Mouse (Mus musculus): ENCODE data around the gene Sirt2. TPM values are rescaled to one million over a fixed set of nuclear protein-coding genes. Genes with fewer than 3 reads are reported as not detected.

The Sirt2 gene
- polyA plus RNA-seq, 1 experiment from 2014 or later: 25.1 TPM

DNA sequence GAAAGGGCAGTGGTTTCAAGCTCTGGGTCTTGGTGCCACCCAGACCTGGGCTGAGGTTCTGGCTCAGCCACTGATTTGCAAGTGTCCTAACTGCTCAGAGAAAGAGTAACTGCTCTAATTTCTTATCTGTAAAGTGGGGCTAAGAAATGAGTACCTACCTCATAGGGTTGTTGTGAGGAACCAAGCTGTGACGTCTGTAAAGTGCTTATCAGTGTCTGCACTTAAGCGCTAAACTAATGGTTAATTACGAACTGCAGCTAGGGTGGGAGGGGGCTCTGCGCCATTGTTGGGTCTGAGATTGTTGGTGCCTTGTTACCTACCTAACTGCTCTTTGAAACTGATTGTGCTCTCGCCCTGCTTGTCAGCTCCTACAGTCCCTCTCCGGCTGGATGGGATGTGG lies 51.0 kb downstream of the Sirt2 start:
- DNase-seq: no peak
- no peaks in the 10 kb centered on the region for H3K9me3 ChIP-seq (replicated peaks)
- 0 out of 2 replicates have a peak overlapping the region, but pooled peaks have one; percentile 10 for H3K9ac ChIP-seq
- 57% methylated on average over 6 of the region's 6 CpGs for WGBS (ENCODE audit: insufficient replicate concordance)
- ATAC-seq (ENCODE audit: low read depth): no peak
- H3K4me2 ChIP-seq: no peak overlapping the region
- H3K4me3 ChIP-seq (replicated peaks): no peak overlapping the region
- H3K4me1 ChIP-seq (replicated peaks): peaks cover 95% of the 10 kb centered on the region
- no peak overlapping the region for H3K27ac ChIP-seq
- H3K36me3 ChIP-seq: peaks cover 100% of the 10 kb centered on the region
- no peaks in the 10 kb centered on the region for H3K27me3 ChIP-seq

DNA sequence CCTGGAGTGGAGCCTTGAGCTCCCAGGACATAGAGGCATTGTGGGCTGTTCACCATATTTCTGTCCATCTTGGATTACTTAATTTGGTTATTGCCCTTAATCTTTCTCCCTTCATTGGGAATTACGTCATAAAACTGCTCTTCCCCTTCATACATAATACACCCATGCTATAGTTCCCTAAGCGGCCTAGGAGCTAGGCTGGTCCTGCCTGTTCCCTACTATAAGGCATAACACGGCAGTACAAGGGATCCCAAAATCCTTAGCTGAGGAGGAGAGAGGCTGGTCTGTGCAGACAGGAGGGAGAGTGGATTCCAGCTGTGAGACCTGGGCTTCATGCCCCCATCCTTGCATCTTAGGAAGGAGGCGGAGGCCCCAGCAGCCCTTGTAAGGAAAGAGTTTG lies 51.4 kb downstream of the Sirt2 start:
- peak overlapping the region; percentile 6; the same call in 1 of the 2 replicates for H3K4me2 ChIP-seq

DNA sequence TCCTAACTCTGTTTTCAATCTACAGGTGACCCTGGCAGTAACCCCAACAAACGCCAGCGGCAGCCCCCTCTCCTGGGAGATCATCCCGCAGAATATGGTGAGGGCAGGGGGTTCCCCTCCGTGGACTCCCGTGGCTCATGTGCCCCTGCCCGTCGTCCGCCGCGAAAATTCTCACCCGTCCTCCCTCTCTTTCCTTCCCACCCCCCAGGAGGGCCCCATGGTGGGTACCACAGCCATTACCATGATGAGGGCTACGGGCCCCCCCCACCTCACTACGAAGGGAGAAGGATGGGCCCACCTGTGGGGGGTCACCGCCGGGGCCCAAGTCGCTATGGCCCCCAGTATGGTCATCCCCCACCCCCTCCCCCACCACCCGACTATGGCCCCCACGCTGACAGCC lies 51.9 kb downstream of the Sirt2 start:
- no peak for DNase-seq
- Histone ChIP-seq H3K27me3 (no peaks in the 10 kb centered on the region), H3K27ac (peak overlapping the region; percentile 13; the same call in 1 of the 2 replicates), H3K9ac (no peak overlapping the region), H3K4me1 (replicated peaks) (peaks cover 95% of the 10 kb centered on the region), H3K9me3 (replicated peaks) (no peaks in the 10 kb centered on the region), H3K4me2 (peak overlapping the region; percentile 6; the same call in 1 of the 2 replicates), H3K4me3 (replicated peaks) (no peak overlapping the region), H3K36me3 (peaks cover 97% of the 10 kb centered on the region)
- 88% methylated on average over 18 of the region's 18 CpGs for WGBS (ENCODE audit: insufficient replicate concordance)
- ATAC-seq (ENCODE audit: low read depth): no peak

More for the DNA sequence above, 51.4 kb downstream of the Sirt2 start:
- WGBS (ENCODE audit: insufficient replicate concordance): 89% methylated on average over 4 of the region's 4 CpGs
- H3K9ac ChIP-seq: 0 out of 2 replicates have a peak overlapping the region, but pooled peaks have one; percentile 10
- H3K27me3 ChIP-seq: no peaks in the 10 kb centered on the region
- H3K4me3 ChIP-seq (replicated peaks): no peak overlapping the region
- H3K9me3 ChIP-seq (replicated peaks): no peaks in the 10 kb centered on the region
- H3K36me3 ChIP-seq: peaks cover 100% of the 10 kb centered on the region
- H3K4me1 ChIP-seq (replicated peaks): peaks cover 95% of the 10 kb centered on the region
- DNase-seq (no peak), ATAC-seq (ENCODE audit: low read depth) (no peak)
- H3K27ac ChIP-seq: 0 out of 2 replicates have a peak overlapping the region, but pooled peaks have one; percentile 3

DNA sequence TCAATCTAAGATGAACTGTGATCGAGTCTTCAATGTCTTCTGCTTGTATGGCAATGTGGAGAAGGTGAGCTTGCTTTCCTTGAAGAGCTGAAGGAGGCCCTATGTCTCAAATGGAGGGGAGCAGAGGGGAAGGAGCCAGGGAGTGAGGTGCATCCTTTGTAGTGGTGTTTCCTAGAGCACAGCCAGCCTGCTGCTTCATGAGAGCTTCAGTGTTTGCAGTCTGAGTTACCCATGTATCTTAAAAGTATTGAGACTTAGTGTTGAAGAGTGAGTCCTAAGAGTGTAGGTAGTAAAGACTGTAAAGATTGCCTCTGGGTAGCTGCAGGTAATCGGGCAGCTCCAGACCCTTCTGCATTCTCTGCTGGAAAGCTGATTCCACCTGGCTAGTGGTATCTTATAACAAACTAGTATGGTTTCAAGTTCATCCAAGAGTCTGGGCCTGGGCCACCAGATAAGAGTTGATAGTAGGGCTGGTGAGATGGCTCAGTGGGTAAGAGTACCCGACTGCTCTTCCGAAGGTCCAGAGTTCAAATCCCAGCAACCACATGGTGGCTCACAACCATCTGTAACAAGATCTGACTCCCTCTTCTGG lies 52.4 kb downstream of the Sirt2 start:
- ATAC-seq (ENCODE audit: low read depth): peak; percentile 35; the same call in 1 of the 2 replicates
- peak overlapping the region; percentile 13; the same call in 1 of the 2 replicates for H3K27ac ChIP-seq

DNA sequence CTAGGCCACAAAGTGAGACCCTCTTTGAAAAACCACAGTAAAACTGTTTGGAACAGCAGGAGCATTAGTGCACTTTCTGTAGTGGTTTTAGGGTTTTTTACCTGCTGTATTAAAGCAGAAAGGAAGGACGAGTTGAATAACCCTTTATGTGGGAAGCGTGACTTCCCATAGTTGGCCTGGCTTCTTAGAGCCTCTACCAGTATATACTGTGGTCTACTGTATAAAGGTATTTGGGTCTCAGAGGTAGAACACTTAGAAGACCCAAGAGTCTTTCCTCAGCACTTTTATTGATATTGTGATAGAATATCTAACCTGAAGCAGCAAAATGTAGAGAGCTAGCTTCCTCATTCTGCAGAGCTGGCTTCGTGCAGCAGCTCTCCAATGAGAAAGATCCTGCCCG lies 53.0 kb downstream of the Sirt2 start:
- 81% methylated on average over 4 of the region's 4 CpGs for WGBS (ENCODE audit: insufficient replicate concordance)
- H3K9me3 ChIP-seq (replicated peaks): no peaks in the 10 kb centered on the region
- H3K4me2 ChIP-seq: no peak overlapping the region
- no peaks in the 10 kb centered on the region for H3K27me3 ChIP-seq
- no peak for ATAC-seq (ENCODE audit: low read depth)
- peaks cover 93% of the 10 kb centered on the region for H3K4me1 ChIP-seq (replicated peaks)
- no peak overlapping the region for H3K27ac ChIP-seq
- DNase-seq: no peak
- peaks cover 86% of the 10 kb centered on the region for H3K36me3 ChIP-seq
- no peak overlapping the region for H3K4me3 ChIP-seq (replicated peaks)
- H3K9ac ChIP-seq: no peak overlapping the region

More for the DNA sequence above, 52.4 kb downstream of the Sirt2 start:
- Histone ChIP-seq H3K4me1 (replicated peaks) (peaks cover 94% of the 10 kb centered on the region), H3K9me3 (replicated peaks) (no peaks in the 10 kb centered on the region), H3K27me3 (no peaks in the 10 kb centered on the region), H3K9ac (no peak overlapping the region; the same call in 1 of the 2 replicates), H3K4me2 (no peak overlapping the region), H3K4me3 (replicated peaks) (no peak overlapping the region), H3K36me3 (peaks cover 92% of the 10 kb centered on the region)
- 55% methylated on average over 4 of the region's 4 CpGs for WGBS (ENCODE audit: insufficient replicate concordance)
- no peak for DNase-seq

DNA sequence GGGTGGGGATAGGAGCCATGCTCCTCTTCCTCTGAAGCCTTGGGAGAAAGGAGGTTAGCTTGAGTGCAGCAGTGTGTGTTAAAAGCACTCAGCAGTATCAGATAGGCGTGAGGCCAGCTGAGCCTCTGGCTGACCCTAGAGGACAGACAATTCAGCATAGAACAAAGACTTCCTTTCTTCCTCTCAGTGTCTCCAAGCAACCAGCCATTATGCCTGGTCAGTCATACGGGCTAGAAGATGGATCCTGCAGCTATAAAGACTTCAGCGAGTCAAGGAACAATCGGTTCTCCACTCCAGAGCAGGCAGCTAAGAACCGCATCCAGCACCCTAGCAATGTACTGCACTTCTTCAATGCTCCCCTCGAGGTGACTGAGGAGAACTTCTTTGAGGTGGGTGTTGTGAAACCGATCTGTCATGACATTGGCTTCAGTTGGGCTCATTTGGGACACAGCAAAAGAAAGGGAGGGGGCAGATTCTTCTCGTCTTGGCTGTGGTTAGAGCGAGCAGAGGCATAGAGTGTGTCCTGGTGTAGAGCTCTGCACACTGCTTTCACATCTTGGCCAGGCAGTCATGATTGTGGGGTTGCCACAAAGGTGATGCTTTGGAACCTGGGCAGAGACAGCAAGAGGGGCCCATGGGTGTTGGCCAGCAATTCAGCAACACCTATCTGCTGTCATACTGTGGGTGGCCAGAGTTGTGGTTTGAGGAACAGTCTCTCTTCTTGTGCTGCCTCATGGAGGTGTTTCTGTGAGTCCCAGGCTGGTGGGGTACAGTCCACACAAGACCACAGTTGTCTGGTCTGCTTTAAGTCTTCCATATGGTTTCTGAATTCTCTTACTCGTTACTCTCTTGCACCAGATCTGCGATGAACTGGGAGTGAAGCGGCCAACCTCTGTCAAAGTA lies 54.1 kb downstream of the Sirt2 start:
- no peaks in the 10 kb centered on the region for H3K27me3 ChIP-seq
- no peak overlapping the region for H3K4me2 ChIP-seq
- ATAC-seq (ENCODE audit: low read depth) (no peak), DNase-seq (no peak)
- H3K27ac ChIP-seq: no peak overlapping the region
- no peak overlapping the region for H3K9ac ChIP-seq
- no peaks in the 10 kb centered on the region for H3K9me3 ChIP-seq (replicated peaks)
- H3K4me1 ChIP-seq (replicated peaks): peaks cover 88% of the 10 kb centered on the region
- H3K4me3 ChIP-seq (replicated peaks): no peak overlapping the region
- 79% methylated on average over 12 of the region's 12 CpGs for WGBS (ENCODE audit: insufficient replicate concordance)
- H3K36me3 ChIP-seq: peaks cover 76% of the 10 kb centered on the region

DNA sequence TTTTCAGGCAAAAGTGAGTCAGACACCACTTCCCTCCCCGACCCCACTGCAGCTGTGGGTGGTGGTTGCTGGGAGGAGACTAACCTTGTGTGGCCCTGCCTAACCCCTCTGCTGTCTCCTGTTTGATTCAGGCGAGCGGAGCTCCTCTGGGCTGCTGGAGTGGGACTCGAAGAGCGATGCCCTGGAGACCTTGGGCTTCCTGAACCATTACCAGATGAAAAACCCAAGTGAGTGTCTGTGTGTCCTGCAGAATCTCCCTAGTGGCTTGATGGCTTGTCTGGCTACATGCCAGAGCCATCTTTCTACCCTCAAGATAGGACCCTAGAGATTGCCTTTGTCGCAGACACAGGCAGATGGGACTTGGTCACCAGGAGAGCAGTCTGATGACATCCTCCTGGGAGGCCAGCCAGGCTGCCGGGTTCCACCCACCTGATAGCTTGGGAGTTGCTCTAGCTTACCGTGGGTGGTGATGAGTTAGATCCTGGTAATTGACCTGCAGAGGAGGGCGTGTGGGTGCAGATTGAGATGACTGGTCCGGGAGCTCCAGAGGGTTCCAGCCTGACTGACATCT lies 54.8 kb downstream of the Sirt2 start:
- Histone ChIP-seq H3K9me3 (replicated peaks) (no peaks in the 10 kb centered on the region), H3K4me1 (replicated peaks) (peaks cover 88% of the 10 kb centered on the region), H3K36me3 (peaks cover 69% of the 10 kb centered on the region), H3K27me3 (no peaks in the 10 kb centered on the region), H3K9ac (no peak overlapping the region), H3K27ac (no peak overlapping the region), H3K4me3 (replicated peaks) (no peak overlapping the region), H3K4me2 (no peak overlapping the region)
- ATAC-seq (ENCODE audit: low read depth) (no peak), DNase-seq (no peak)
- WGBS (ENCODE audit: insufficient replicate concordance): 67% methylated on average over 10 of the region's 10 CpGs

DNA sequence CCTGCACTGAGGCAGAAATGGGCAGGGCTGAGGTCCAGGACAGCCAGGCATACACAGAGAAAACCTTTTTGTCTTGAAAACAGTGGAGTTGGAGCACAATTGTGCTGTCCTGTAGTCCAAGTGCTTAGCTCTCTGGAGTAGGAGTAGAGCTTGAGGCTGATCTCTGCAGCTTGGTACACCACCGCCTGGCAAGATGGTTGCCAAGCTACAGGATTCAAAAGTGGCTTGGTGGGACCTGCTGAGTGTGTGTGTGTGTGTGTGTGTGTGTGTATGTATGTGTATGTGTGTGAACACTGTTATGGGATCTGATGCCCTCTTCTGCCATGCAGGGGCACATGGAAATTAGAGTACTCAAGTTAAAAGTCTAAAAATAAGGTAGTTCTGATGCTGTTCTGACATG lies 56.0 kb downstream of the Sirt2 start:
- 62% methylated on average over 1 of the region's 1 CpGs for WGBS (ENCODE audit: insufficient replicate concordance)
- H3K27ac ChIP-seq: peak overlapping the region; percentile 62; the same call in 1 of the 2 replicates
- no peaks in the 10 kb centered on the region for H3K9me3 ChIP-seq (replicated peaks)
- ATAC-seq (ENCODE audit: low read depth): no peak
- no peak for DNase-seq
- no peak overlapping the region for H3K9ac ChIP-seq
- peaks cover 81% of the 10 kb centered on the region for H3K4me1 ChIP-seq (replicated peaks)
- H3K4me3 ChIP-seq (replicated peaks): no peak overlapping the region
- H3K36me3 ChIP-seq: peaks cover 60% of the 10 kb centered on the region
- H3K27me3 ChIP-seq: no peaks in the 10 kb centered on the region
- H3K4me2 ChIP-seq: no peak overlapping the region

DNA sequence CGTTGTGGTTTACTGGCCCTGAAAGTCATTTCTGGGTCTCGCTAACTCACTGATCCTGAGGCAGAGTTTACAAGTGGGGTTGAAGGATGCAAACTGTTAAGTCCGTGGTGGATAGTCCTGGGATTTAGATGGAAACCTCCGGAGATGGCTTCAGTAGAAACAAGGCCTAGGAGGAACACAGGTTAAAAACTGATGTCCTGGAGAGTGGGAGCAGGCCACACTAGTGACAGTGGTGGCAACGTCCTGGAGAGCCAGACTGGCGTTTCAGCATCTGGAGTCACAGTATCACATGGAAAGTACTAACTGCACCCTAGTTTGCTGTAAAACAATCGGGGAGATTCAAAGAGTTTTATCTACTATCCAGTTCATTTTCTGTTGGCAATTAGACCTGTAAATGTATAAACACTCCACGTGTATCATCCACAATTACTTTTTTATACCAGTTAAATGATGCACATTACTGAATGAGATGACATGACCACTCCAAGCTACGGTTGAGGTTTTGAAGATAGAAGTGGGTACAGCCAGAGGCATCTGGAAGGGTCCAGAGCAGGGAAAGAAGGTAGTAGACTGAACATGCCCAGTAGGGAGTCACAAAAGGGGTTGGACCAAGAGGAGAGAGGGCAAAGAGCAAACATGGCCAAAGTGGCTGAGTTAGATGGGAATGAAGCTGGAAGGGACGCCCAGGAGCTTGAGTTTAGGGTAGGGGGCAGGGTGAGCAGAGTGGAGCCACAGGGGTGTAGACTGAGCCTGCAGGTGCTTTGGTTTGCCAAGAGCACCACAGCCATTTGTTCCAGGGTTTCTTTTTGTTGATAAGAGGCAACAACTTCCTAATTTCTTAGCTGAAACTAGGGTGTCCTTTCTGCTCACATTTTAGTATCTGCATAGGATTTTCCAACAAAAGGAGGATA lies 56.7 kb downstream of the Sirt2 start:
- Histone ChIP-seq H3K4me3 (replicated peaks) (no peak overlapping the region), H3K27me3 (no peaks in the 10 kb centered on the region), H3K4me1 (replicated peaks) (peaks cover 77% of the 10 kb centered on the region), H3K27ac (peak overlapping the region; percentile 62), H3K36me3 (peaks cover 53% of the 10 kb centered on the region), H3K4me2 (no peak overlapping the region), H3K9ac (no peak overlapping the region), H3K9me3 (replicated peaks) (no peaks in the 10 kb centered on the region)
- WGBS (ENCODE audit: insufficient replicate concordance): 50% methylated on average over 10 of the region's 10 CpGs
- ATAC-seq (ENCODE audit: low read depth): no peak
- DNase-seq: no peak

DNA sequence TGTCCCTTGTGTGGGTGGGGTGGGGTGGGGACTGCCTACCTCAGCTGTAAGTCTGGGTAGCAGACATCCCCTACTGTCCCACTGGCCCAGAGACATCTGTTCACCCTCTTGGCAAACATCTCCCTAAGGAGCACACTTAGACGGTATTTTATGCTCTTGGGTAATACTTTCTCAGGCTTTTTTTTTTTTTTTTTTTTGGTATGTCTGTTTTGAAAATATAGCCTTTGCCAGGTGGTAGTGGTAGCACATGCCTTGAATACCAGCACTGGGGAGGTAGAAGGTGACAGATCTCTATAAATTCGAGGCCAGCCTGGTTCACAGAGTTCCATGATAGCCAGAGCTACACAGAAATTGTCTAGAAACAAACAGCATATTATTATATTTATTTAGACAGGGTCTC lies 57.4 kb downstream of the Sirt2 start:
- peak overlapping the region; percentile 62 for H3K27ac ChIP-seq
- H3K4me3 ChIP-seq (replicated peaks): no peak overlapping the region
- WGBS (ENCODE audit: insufficient replicate concordance): 46% methylated on average over 2 of the region's 2 CpGs
- ATAC-seq (ENCODE audit: low read depth) (no peak), DNase-seq (no peak)
- peaks cover 70% of the 10 kb centered on the region for H3K4me1 ChIP-seq (replicated peaks)
- H3K4me2 ChIP-seq: no peak overlapping the region
- no peaks in the 10 kb centered on the region for H3K9me3 ChIP-seq (replicated peaks)
- H3K9ac ChIP-seq: no peak overlapping the region
- H3K27me3 ChIP-seq: no peaks in the 10 kb centered on the region
- H3K36me3 ChIP-seq: peaks cover 49% of the 10 kb centered on the region
